Mouse (Mus musculus) megakaryocyte progenitor cell, adult 5-6 weeks (primary cell): ENCODE measurements at regions not wholly inside any gene's neighbourhood (a gene's known extent, or its start where the extent isn't known, plus 50 kb on each side); places are given as distances from the start of the nearest gene placed in this dataset.
A peak's percentile ranks its signal among the peaks of the same experiment; 100 is the strongest.

ENCODE experiments used
- ATAC-seq: replicated peaks from 2 replicates; pipeline ENCODE4 v1.8.0; 2016; ENCODE audit warnings: mild to moderate bottlenecking, moderate TSS enrichment, inconsistent platforms; ENCODE audit not compliant: poor library complexity

GRCm38 (mm10) chr5:29870537-29870936, 134.8 kb upstream of the Gm5129 start:
- ATAC-seq = 0 out of 2 replicates have a peak, but pooled peaks have one; percentile 26

- no peak for ATAC-seq
Observed at GRCm38 (mm10) chr5:29875451-29875850, 137.5 kb upstream of the Il6 start.

GRCm38 (mm10) chr5:29887267-29887841, 125.6 kb upstream of the Il6 start:
- ATAC-seq = 0 out of 2 replicates have a peak, but pooled peaks have one; percentile 37

- peak; percentile 49 for ATAC-seq
Observed at GRCm38 (mm10) chr5:29892344-29892743, 120.6 kb upstream of the Il6 start.

- ATAC-seq = no peak
Observed at GRCm38 (mm10) chr5:29892861-29893260, 120.1 kb upstream of the Il6 start.

- peak; percentile 92 for ATAC-seq
Observed at GRCm38 (mm10) chr5:29893829-29894228, 119.1 kb upstream of the Il6 start.

GRCm38 (mm10) chr5:29894606-29895595, 118.0 kb upstream of the Il6 start:
- ATAC-seq = no peak

GRCm38 (mm10) chr5:29897617-29898016, 115.3 kb upstream of the Il6 start:
- no peak for ATAC-seq

GRCm38 (mm10) chr5:29901716-29902115, 111.2 kb upstream of the Il6 start:
- ATAC-seq = peak; percentile 88

GRCm38 (mm10) chr5:29920295-29920694, 92.6 kb upstream of the Il6 start:
- no peak for ATAC-seq

- ATAC-seq = peak; percentile 90
Observed at GRCm38 (mm10) chr5:29925527-29925926, 87.4 kb upstream of the Il6 start.

GRCm38 (mm10) chr5:29927594-29927993, 85.3 kb upstream of the Il6 start:
- ATAC-seq = 0 out of 2 replicates have a peak, but pooled peaks have one; percentile 31

GRCm38 (mm10) chr5:29929381-29929780, 83.5 kb upstream of the Il6 start:
- ATAC-seq = no peak

- ATAC-seq = no peak
Observed at GRCm38 (mm10) chr5:29947225-29947624, 65.7 kb upstream of the Il6 start.

- ATAC-seq = peak; percentile 72
Observed at GRCm38 (mm10) chr5:29948161-29948560, 64.8 kb upstream of the Il6 start.

- ATAC-seq = peak; percentile 27
Observed at GRCm38 (mm10) chr5:29950456-29951170, 62.3 kb upstream of the Il6 start.

- no peak for ATAC-seq
Observed at GRCm38 (mm10) chr5:29951381-29952350, 61.2 kb upstream of the Il6 start.
